Mouse (Mus musculus): ENCODE measurements around the gene Acap2.

Acap2 gene

GRCm38 (mm10) chr16:31050701-31051100 lies 150.3 kb downstream of the Acap2 start:
- DNase-seq (ENCODE audit: extremely low spot score, low read depth, low spot score): no peak

GRCm38 (mm10) chr16:31048194-31048593 lies 152.9 kb downstream of the Acap2 start:
- no peak for DNase-seq (ENCODE audit: extremely low spot score, low read depth, low spot score)

GRCm38 (mm10) chr16:31047186-31047898 lies 153.7 kb downstream of the Acap2 start:
- no peak for DNase-seq (ENCODE audit: extremely low spot score, low read depth, low spot score)

GRCm38 (mm10) chr16:31046217-31046659 lies 154.8 kb downstream of the Acap2 start:
- no peak for DNase-seq (ENCODE audit: extremely low spot score, low read depth, low spot score)

GRCm38 (mm10) chr16:31045211-31045610 lies 155.8 kb downstream of the Acap2 start:
- DNase-seq (ENCODE audit: extremely low spot score, low read depth, low spot score): no peak

GRCm38 (mm10) chr16:31043136-31043535 lies 157.9 kb downstream of the Acap2 start:
- no peak for DNase-seq (ENCODE audit: extremely low spot score, low read depth, low spot score)

All from hindlimb bud, embryonic 11.5 days (tissue).